Mouse (Mus musculus) forebrain, embryonic 15.5 days (tissue): ENCODE measurements around the gene Eno2. TPM values are rescaled to one million over a fixed set of nuclear protein-coding genes. Genes with fewer than 3 reads are reported as not detected.
"Not testable (repeated sequence)": the region's sequence is repeated elsewhere in the genome, so short reads cannot be mapped to it uniquely, and the experiment has no call there.

Source experiments
- ATAC-seq: fragments of 200-750 bp; cut with Nextera tagmentation; replicated peaks from 2 replicates; pipeline ENCODE4 v1.8.0; 2017; ENCODE audit warnings: mild to moderate bottlenecking, moderate TSS enrichment, moderate library complexity
- H3K27ac ChIP-seq: fragments of 300-500 bp; sonication (generic); replicated peaks from 2 replicates; pipeline ENCODE4 v1.5.1; 2015; ENCODE audit warnings: mild to moderate bottlenecking, inconsistent platforms
- H3K27me3 ChIP-seq: fragments of 300-500 bp; sonication (generic); 2 replicates; pipeline ENCODE4 v1.6.1; 2015; ENCODE audit warnings: inconsistent platforms
- H3K36me3 ChIP-seq: fragments of 300-500 bp; sonication (generic); 2 replicates; pipeline ENCODE4 v1.6.1; 2015; ENCODE audit warnings: mild to moderate bottlenecking, inconsistent platforms
- H3K4me1 ChIP-seq: fragments of 300-500 bp; sonication (generic); 2 replicates; pipeline ENCODE4 v1.6.1; 2015; ENCODE audit warnings: inconsistent platforms
- H3K4me2 ChIP-seq: fragments of 300-500 bp; sonication (generic); replicated peaks from 2 replicates; pipeline ENCODE4 v1.6.1; 2015; ENCODE audit warnings: mild to moderate bottlenecking, inconsistent platforms
- H3K4me3 ChIP-seq: fragments of 300-500 bp; sonication (generic); 2 replicates; pipeline ENCODE4 v1.5.1; 2015; ENCODE audit warnings: mild to moderate bottlenecking, inconsistent platforms
- H3K9ac ChIP-seq: fragments of 300-500 bp; sonication (generic); replicated peaks from 2 replicates; pipeline ENCODE4 v1.6.1; 2015; ENCODE audit warnings: mild to moderate bottlenecking, inconsistent platforms
- H3K9me3 ChIP-seq: fragments of 300-500 bp; sonication (generic); 2 replicates; pipeline ENCODE4 v1.6.1; 2016; ENCODE audit warnings: inconsistent platforms
- WGBS: fragments of 180-500 bp; shearing (Covaris S2); methylation state at CpG from one replicate; pipeline ENCODE4 v1.1.7; 2015; ENCODE audit warnings: mixed read lengths; 5-methylcytosine and 5-hydroxymethylcytosine counted together
- polyA plus RNA-seq: library from polyadenylated mRNA; unstranded; fragments of >200 nt; fragmentation: Nextera tagmentation; extraction: Ambion mirVana; gene quantifications from 2 replicates; pipeline ENCODE4 v1.2.1, GENCODE M21; 2015

Gene Eno2
- polyA plus RNA-seq, 1 experiment from 2014 or later: 44.2 TPM

DNA sequence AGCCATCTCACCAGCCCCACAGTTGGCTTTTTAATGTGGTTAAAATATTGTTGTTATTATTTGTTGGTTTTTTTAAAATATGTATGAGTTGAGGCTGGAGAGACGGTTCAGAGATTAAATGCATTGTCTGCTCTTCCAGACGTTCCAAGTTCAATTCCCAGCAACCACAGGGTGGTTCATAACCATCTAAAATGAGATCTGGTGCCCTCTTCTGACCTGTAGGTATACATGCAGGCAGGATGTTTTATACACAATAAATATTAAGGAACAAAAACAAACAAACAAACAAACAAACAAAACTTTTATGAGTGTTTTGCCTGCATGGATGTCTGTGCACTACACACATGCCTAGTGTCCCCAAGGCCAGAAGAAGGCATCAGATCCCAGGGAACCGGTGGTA lies 33.6 kb upstream of the Eno2 start:
- Histone ChIP-seq H3K27ac (no peak overlapping the region), H3K4me1 (peaks cover 17% of the 10 kb centered on the region), H3K4me2 (no peak overlapping the region), H3K36me3 (no peaks in the 10 kb centered on the region), H3K9ac (no peak overlapping the region), H3K9me3 (no peaks in the 10 kb centered on the region), H3K27me3 (no peaks in the 10 kb centered on the region), H3K4me3 (no peak overlapping the region)
- WGBS: 81% methylated on average over 3 of the region's 3 CpGs
- no peak for ATAC-seq

DNA sequence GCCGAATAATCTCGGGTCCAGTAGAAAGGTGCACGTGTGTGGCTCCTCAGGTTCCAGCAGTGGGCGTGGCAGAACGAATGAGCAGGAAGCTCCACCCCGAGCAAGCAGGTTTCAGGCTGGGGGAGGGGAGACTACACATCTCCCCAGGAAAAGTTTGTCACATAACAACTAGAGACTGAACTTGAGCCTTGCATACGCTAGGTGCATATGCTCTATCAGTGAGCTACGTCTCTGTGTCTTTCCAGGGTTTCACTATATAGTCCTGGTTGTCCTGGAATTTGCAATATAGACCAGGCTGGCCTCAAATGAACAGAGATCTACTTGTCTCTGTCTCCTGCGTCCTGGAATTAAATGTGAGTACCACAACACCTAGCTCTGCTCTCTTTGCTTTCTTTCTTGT lies 32.9 kb upstream of the Eno2 start:
- not testable (repeated sequence) for H3K9me3 ChIP-seq, H3K27ac ChIP-seq, H3K36me3 ChIP-seq, ATAC-seq, H3K9ac ChIP-seq, H3K27me3 ChIP-seq, H3K4me2 ChIP-seq, H3K4me3 ChIP-seq
- H3K4me1 ChIP-seq: peaks cover 15% of the 10 kb centered on the region
- 14% methylated on average over 5 of the region's 9 CpGs for WGBS

DNA sequence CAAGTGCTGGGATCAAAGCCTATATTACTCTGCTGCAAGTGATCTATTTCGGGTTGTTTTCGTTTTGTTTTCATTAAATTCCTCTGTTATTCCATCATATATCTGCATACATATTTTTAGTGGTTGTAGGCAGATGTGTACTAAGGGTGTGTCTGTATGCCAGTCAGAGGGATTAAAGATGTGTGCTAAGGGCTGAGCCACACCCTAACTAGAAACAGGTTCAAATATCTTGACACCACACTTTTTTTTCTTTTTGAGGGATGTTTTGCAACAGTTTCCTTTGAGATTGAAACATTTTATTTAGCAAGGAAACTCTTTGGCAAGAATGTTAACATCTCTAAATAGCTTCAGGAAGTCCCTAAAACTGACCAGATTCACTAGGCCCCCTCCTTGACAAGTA lies 26.7 kb upstream of the Eno2 start:
- H3K4me1 ChIP-seq: no peaks in the 10 kb centered on the region
- WGBS: 80% methylated on average over 2 of the region's 2 CpGs
- no peaks in the 10 kb centered on the region for H3K27me3 ChIP-seq
- no peak for ATAC-seq
- no peak overlapping the region for H3K4me3 ChIP-seq
- H3K4me2 ChIP-seq: no peak overlapping the region
- H3K27ac ChIP-seq: no peak overlapping the region
- no peaks in the 10 kb centered on the region for H3K36me3 ChIP-seq
- H3K9me3 ChIP-seq: no peaks in the 10 kb centered on the region
- H3K9ac ChIP-seq: no peak overlapping the region

DNA sequence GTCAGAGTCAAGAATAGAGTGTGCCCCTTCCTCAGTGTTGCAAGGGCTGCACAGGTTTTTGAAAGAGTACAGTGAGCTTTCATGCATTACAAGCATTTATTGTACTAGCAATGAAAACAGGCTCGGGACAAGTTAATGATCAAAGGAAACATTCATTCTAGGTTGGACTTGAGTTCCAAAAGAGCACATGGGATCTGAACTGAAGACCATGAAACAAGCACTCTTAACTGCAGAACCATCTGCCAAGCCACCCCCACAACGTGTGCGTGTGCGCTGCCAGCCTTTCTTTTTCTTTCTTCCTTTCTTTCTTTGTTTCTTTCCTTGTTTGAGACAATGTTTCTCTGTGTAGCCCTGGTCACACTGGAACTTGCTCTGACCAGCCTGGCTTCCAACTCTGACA lies 26.3 kb upstream of the Eno2 start:
- Histone ChIP-seq H3K4me3 (no peak overlapping the region), H3K4me2 (no peak overlapping the region), H3K27me3 (no peaks in the 10 kb centered on the region), H3K27ac (no peak overlapping the region), H3K36me3 (no peaks in the 10 kb centered on the region), H3K9me3 (no peaks in the 10 kb centered on the region), H3K9ac (no peak overlapping the region), H3K4me1 (no peaks in the 10 kb centered on the region)
- WGBS: 45% methylated on average over 4 of the region's 4 CpGs
- ATAC-seq: no peak

DNA sequence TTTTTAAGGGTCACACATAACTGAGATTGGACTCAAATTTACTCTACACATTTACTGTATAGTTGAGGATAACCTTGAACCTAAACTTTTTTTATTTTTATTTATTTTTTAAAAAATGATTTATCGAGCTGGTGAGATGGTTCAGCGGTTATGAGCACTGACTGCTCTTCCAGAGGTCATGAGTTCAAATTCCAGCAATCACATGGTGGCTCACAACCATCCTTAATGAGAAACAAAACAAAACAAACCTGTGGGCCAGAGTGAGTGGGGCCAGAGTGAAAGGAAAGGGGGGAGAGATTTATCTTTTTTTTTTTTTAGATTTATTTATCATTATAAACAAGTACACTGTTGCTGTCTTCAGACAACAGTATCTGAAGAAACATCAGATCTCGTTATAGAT lies 22.4 kb upstream of the Eno2 start:
- Histone ChIP-seq H3K36me3 (no peaks in the 10 kb centered on the region), H3K4me3 (no peak overlapping the region), H3K4me1 (no peaks in the 10 kb centered on the region), H3K27ac (no peak overlapping the region), H3K9ac (no peak overlapping the region), H3K9me3 (no peaks in the 10 kb centered on the region), H3K27me3 (no peaks in the 10 kb centered on the region), H3K4me2 (no peak overlapping the region)
- WGBS: 88% methylated on average over 3 of the region's 3 CpGs
- ATAC-seq: no peak

DNA sequence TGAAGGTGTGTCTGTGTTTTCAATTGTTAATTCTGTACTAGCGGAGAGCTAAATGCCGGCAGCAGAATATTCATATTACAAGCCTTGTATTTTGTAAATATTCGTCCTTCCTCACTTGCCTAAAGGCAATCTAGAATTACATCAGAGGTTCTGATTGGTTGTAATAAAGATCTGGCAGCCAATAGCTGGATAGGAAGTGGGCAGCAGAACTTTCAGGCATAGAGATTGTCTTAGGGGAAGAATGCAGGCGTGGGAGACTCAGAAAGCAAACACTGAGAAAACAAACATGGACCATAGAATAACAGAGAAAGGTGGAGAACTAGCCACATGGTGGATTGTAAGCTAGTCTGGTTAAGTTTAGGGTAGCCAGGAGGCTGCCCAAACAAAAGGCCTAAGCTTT lies 20.6 kb upstream of the Eno2 start:
- no peak for ATAC-seq
- H3K4me3 ChIP-seq: no peak overlapping the region
- no peak overlapping the region for H3K9ac ChIP-seq
- WGBS: 79% methylated on average over 4 of the region's 4 CpGs
- no peak overlapping the region for H3K27ac ChIP-seq
- no peak overlapping the region for H3K4me2 ChIP-seq
- no peaks in the 10 kb centered on the region for H3K4me1 ChIP-seq
- no peaks in the 10 kb centered on the region for H3K36me3 ChIP-seq
- H3K27me3 ChIP-seq: no peaks in the 10 kb centered on the region
- no peaks in the 10 kb centered on the region for H3K9me3 ChIP-seq

DNA sequence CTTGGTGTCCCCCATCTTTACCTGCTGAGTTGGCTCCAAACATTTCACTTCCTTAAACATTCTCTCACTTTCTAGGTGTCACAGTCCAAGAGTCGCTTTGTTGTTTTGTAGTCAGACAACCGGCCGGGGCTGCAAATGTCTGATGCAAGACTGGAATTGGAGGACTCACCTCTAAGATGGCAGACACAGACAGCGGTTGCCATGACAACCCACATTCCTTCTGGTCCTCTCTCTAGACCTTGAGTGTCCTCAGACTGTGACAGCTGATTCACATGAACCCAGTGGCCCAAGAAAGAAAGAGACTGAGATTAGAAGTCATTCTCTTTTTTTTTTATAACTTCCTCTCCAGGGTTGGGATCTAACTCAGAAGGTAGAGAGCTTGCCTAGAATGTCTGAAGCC lies 20.0 kb upstream of the Eno2 start:
- no peaks in the 10 kb centered on the region for H3K36me3 ChIP-seq
- no peaks in the 10 kb centered on the region for H3K27me3 ChIP-seq
- H3K4me1 ChIP-seq: no peaks in the 10 kb centered on the region
- no peak overlapping the region for H3K27ac ChIP-seq
- WGBS: 82% methylated on average over 4 of the region's 4 CpGs
- no peak for ATAC-seq
- no peaks in the 10 kb centered on the region for H3K9me3 ChIP-seq
- no peak overlapping the region for H3K4me2 ChIP-seq
- H3K4me3 ChIP-seq: no peak overlapping the region
- H3K9ac ChIP-seq: no peak overlapping the region

DNA sequence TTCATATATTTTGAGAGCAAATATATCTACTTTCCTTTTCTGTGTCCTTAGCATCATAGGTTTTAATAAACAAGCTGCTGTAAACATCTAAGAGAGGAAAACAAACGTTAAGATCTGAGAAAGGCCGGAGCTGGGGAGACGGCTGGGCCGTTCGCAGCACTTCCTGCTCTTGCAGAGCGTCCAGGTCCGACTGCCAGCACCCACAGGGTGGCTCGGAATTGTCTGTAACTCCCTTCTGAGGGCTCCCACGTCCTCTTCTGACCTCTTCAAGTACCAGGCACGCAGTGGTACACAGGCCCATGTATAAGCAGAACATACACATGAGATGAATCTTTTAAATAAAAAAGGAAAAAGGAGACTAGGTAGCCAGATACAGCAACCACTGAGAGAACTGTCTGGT lies 18.2 kb upstream of the Eno2 start:
- Histone ChIP-seq H3K4me1 (no peaks in the 10 kb centered on the region), H3K9ac (no peak overlapping the region), H3K9me3 (no peaks in the 10 kb centered on the region), H3K27me3 (no peaks in the 10 kb centered on the region), H3K4me3 (no peak overlapping the region), H3K27ac (no peak overlapping the region), H3K36me3 (no peaks in the 10 kb centered on the region), H3K4me2 (no peak overlapping the region)
- ATAC-seq: no peak
- WGBS: 83% methylated on average over 10 of the region's 10 CpGs

DNA sequence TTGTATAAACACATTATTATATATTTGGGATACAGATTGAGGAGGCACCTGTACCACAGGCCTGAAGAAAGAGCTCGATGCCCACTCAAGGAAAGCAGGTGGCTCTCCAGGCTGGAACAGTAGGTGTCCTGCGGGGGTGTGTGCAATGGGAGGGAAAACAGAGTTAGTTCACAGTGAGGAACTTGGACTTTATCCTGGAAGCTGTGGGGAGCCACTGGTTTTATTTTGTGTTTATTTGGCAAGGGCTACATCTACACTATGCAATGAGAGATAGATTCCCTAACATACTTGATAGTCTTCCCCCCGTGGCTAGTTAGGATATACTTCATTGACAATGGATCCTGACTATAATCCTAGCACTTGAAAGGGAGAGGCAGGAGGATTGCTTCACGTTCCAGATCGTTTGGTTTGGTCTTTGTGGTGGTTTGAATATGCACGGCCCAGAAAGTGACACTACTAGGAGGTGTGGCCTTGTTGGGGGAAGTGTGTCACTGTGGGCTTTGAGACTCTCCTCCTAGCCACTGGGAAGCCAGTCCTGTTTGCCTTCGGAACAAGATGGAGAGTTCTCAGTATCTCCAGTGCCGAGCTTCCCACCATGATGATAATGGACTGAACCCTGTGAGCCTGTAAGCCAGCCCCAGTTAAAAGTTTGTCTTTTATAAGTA lies 17.4 kb upstream of the Eno2 start:
- H3K9ac ChIP-seq: no peak overlapping the region
- WGBS: 53% methylated on average over 8 of the region's 8 CpGs
- no peaks in the 10 kb centered on the region for H3K27me3 ChIP-seq
- peaks cover 3% of the 10 kb centered on the region; the same call in 1 of the 2 replicates for H3K4me1 ChIP-seq
- H3K27ac ChIP-seq: no peak overlapping the region
- no peaks in the 10 kb centered on the region for H3K9me3 ChIP-seq
- H3K4me3 ChIP-seq: no peak overlapping the region
- no peak for ATAC-seq
- no peak overlapping the region for H3K4me2 ChIP-seq
- no peaks in the 10 kb centered on the region for H3K36me3 ChIP-seq

DNA sequence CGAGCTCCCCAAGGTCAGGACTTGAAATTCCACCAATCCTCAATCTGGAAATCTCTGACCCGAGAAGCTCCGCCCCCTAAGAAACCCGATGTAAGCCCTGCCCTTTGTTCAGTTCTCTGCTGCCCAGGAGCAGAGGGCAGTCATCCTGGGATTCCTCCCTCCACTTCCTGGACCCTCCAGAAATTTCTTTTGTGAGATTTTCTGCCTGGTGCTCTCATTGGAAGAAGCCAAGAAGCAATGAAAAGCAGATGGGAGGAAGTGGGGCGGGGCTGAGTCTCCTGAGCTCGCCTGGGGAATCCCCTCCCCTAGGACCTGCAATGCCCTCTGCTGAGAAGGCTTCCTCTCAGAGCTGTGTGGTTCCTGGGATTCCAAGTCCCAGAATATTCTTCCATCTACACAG lies 13.0 kb upstream of the Eno2 start:
- Histone ChIP-seq H3K27ac (no peak overlapping the region), H3K27me3 (no peaks in the 10 kb centered on the region), H3K4me3 (no peak overlapping the region), H3K4me1 (peaks cover 15% of the 10 kb centered on the region), H3K9ac (no peak overlapping the region), H3K9me3 (no peaks in the 10 kb centered on the region), H3K36me3 (no peaks in the 10 kb centered on the region), H3K4me2 (peak overlapping the region; percentile 18)
- 21% methylated on average over 6 of the region's 6 CpGs for WGBS
- no peak for ATAC-seq

DNA sequence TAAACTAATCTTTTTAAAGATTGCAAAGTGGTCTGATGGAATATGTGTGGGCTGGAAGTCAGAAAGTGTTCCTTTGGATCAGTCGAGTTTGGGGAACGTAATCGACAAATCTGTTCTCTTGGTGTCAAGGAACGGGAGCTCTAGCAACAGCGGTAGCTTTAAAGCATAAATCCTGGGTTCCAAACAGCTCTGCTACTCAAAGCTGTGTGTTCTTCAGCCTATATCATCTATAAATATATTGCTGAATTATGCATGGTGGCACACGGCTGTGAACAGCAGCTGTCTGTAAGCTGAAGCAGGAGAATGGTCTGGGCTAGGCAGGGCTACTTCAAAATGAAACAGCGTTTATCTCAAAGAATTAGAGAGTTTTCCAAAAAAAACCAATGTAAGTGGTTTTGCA lies 11.4 kb upstream of the Eno2 start:
- H3K9me3 ChIP-seq: no peaks in the 10 kb centered on the region
- H3K36me3 ChIP-seq: no peaks in the 10 kb centered on the region
- H3K4me2 ChIP-seq: no peak overlapping the region
- H3K27me3 ChIP-seq: no peaks in the 10 kb centered on the region
- WGBS: 85% methylated on average over 7 of the region's 7 CpGs
- ATAC-seq: no peak
- H3K4me1 ChIP-seq: peaks cover 15% of the 10 kb centered on the region
- no peak overlapping the region for H3K4me3 ChIP-seq
- no peak overlapping the region for H3K9ac ChIP-seq
- no peak overlapping the region for H3K27ac ChIP-seq

DNA sequence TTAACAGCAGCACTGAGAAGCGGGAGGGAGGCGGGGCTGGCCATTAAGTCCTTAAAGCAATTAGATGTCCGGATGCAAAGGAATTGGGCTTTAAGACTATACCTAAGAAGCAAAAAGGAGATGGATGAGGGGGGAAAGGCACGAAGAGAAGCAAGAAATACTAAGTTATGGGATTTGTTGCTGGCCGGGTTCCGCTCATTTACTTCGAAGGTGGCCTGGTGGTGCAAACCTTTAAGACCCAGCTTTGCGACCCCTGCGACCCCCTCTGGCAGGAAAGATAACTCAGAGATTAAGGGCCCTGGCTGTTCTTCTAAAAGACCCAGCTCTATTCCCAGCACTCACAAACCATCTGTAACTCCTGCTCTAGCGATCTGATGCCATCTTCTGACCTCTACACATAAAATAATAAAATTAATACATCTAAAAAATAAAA lies 10.5 kb upstream of the Eno2 start:
- Histone ChIP-seq H3K9me3 (no peaks in the 10 kb centered on the region), H3K27me3 (no peaks in the 10 kb centered on the region), H3K4me1 (peaks cover 15% of the 10 kb centered on the region), H3K27ac (no peak overlapping the region), H3K4me3 (peak overlapping the region; percentile 35), H3K4me2 (peak overlapping the region; percentile 54), H3K9ac (peak overlapping the region; percentile 18; the same call in 1 of the 2 replicates), H3K36me3 (no peaks in the 10 kb centered on the region)
- 4% methylated on average over 10 of the region's 10 CpGs for WGBS
- ATAC-seq: peak; percentile 20; the same call in 1 of the 2 replicates
